Mouse (Mus musculus): ENCODE data around the gene Slc5a4b. TPM values are rescaled to one million over a fixed set of nuclear protein-coding genes. Genes with fewer than 3 reads are reported as not detected.

The Slc5a4b gene
- polyA plus RNA-seq, 1 experiment from 2014 or later: not detected

- Histone ChIP-seq H3K27me3 (no peaks in the 10 kb centered on the region), H3K27ac (no peak overlapping the region), H3K9me3 (replicated peaks) (no peaks in the 10 kb centered on the region), H3K4me1 (replicated peaks) (peaks cover 9% of the 10 kb centered on the region), H3K4me2 (no peak overlapping the region), H3K4me3 (no peak overlapping the region), H3K9ac (no peak overlapping the region), H3K36me3 (peaks cover 36% of the 10 kb centered on the region)
- WGBS: 92% methylated on average over 5 of the region's 5 CpGs
- ATAC-seq (replicated peaks; ENCODE audit: insufficient number of reproducible peaks, insufficient read depth, low FRiP score, low read depth): no peak
Observed at GRCm38 (mm10) chr10:76036962-76037361, 73.8 kb downstream of the Slc5a4b start.

GRCm38 (mm10) chr10:76035277-76035676, 75.5 kb downstream of the Slc5a4b start:
- ATAC-seq (replicated peaks; ENCODE audit: insufficient number of reproducible peaks, insufficient read depth, low FRiP score, low read depth): no peak
- no peak overlapping the region for H3K9ac ChIP-seq
- peaks cover 11% of the 10 kb centered on the region for H3K4me1 ChIP-seq (replicated peaks)
- no peak overlapping the region for H3K27ac ChIP-seq
- peaks cover 23% of the 10 kb centered on the region for H3K36me3 ChIP-seq
- no peak overlapping the region for H3K4me2 ChIP-seq
- no peaks in the 10 kb centered on the region for H3K27me3 ChIP-seq
- no peak overlapping the region for H3K4me3 ChIP-seq
- H3K9me3 ChIP-seq (replicated peaks): no peaks in the 10 kb centered on the region

- Histone ChIP-seq H3K4me3 (no peak overlapping the region), H3K4me1 (replicated peaks) (peaks cover 11% of the 10 kb centered on the region), H3K36me3 (peaks cover 11% of the 10 kb centered on the region), H3K4me2 (no peak overlapping the region), H3K9ac (no peak overlapping the region), H3K9me3 (replicated peaks) (no peaks in the 10 kb centered on the region), H3K27me3 (no peaks in the 10 kb centered on the region), H3K27ac (no peak overlapping the region)
- 90% methylated on average over 8 of the region's 8 CpGs for WGBS
- no peak for ATAC-seq (replicated peaks; ENCODE audit: insufficient number of reproducible peaks, insufficient read depth, low FRiP score, low read depth)
Observed at GRCm38 (mm10) chr10:76034001-76034600, 76.7 kb downstream of the Slc5a4b start.

GRCm38 (mm10) chr10:76033119-76033455, 77.7 kb downstream of the Slc5a4b start:
- 0 out of 2 replicates have a peak, but pooled peaks cover under 1% of the 10 kb centered on the region for H3K36me3 ChIP-seq

GRCm38 (mm10) chr10:76032402-76033118, 78.2 kb downstream of the Slc5a4b start, which contains the start of gene Zfp280b:
Gene Zfp280b, plus strand, starts transcription at chr10:76032650.
- peak within 1 kb of the TSS; percentile 87 for H3K9ac ChIP-seq
- H3K4me1 ChIP-seq (replicated peaks): peaks cover 12% of the 10 kb centered on the region
- H3K36me3 ChIP-seq: no peaks in the 10 kb centered on the region
- peak within 1 kb of the TSS; percentile 83 for H3K27ac ChIP-seq
- peak within 1 kb of the TSS; percentile 81 for H3K4me2 ChIP-seq
- under 1% methylated on average over 58 of the region's 58 CpGs for WGBS
- no peaks in the 10 kb centered on the region for H3K9me3 ChIP-seq (replicated peaks)
- no peaks in the 10 kb centered on the region for H3K27me3 ChIP-seq
- ATAC-seq (replicated peaks; ENCODE audit: insufficient number of reproducible peaks, insufficient read depth, low FRiP score, low read depth): peak; percentile 97
- H3K4me3 ChIP-seq: peak within 1 kb of the TSS; percentile 98

More at GRCm38 (mm10) chr10:76033119-76033455, 77.7 kb downstream of the Slc5a4b start:
- Histone ChIP-seq H3K27me3 (no peaks in the 10 kb centered on the region), H3K4me2 (peak overlapping the region; percentile 81), H3K9ac (peak overlapping the region; percentile 87), H3K4me3 (peak overlapping the region; percentile 98), H3K4me1 (replicated peaks) (peaks cover 11% of the 10 kb centered on the region), H3K9me3 (replicated peaks) (no peaks in the 10 kb centered on the region), H3K27ac (peak overlapping the region; percentile 83)
- ATAC-seq (replicated peaks; ENCODE audit: insufficient number of reproducible peaks, insufficient read depth, low FRiP score, low read depth): no peak
- WGBS: 15% methylated on average over 7 of the region's 7 CpGs

GRCm38 (mm10) chr10:76031511-76032401, 79.0 kb downstream of the Slc5a4b start:
- Histone ChIP-seq H3K4me2 (peak overlapping the region; percentile 81), H3K9me3 (replicated peaks) (no peaks in the 10 kb centered on the region), H3K4me1 (replicated peaks) (peaks cover 17% of the 10 kb centered on the region), H3K27ac (peak overlapping the region; percentile 83), H3K4me3 (peak overlapping the region; percentile 98), H3K36me3 (no peaks in the 10 kb centered on the region), H3K9ac (peak overlapping the region; percentile 87), H3K27me3 (no peaks in the 10 kb centered on the region)
- peak; percentile 57 for ATAC-seq (replicated peaks; ENCODE audit: insufficient number of reproducible peaks, insufficient read depth, low FRiP score, low read depth)
- WGBS: 49% methylated on average over 14 of the region's 14 CpGs

- no peaks in the 10 kb centered on the region for H3K9me3 ChIP-seq (replicated peaks)
- no peak overlapping the region for H3K9ac ChIP-seq
- no peaks in the 10 kb centered on the region for H3K27me3 ChIP-seq
- H3K36me3 ChIP-seq: no peaks in the 10 kb centered on the region
- no peak overlapping the region for H3K27ac ChIP-seq
- H3K4me3 ChIP-seq: no peak overlapping the region
- ATAC-seq (replicated peaks; ENCODE audit: insufficient number of reproducible peaks, insufficient read depth, low FRiP score, low read depth): no peak
- WGBS: 61% methylated on average over 5 of the region's 5 CpGs
- H3K4me1 ChIP-seq (replicated peaks): peaks cover 17% of the 10 kb centered on the region
- H3K4me2 ChIP-seq: no peak overlapping the region
Observed at GRCm38 (mm10) chr10:76030496-76030895, 80.3 kb downstream of the Slc5a4b start.

- no peak overlapping the region for H3K4me3 ChIP-seq
- ATAC-seq (replicated peaks; ENCODE audit: insufficient number of reproducible peaks, insufficient read depth, low FRiP score, low read depth): no peak
- no peaks in the 10 kb centered on the region for H3K9me3 ChIP-seq (replicated peaks)
- no peaks in the 10 kb centered on the region for H3K36me3 ChIP-seq
- H3K27ac ChIP-seq: no peak overlapping the region
- no peak overlapping the region for H3K9ac ChIP-seq
- 82% methylated on average over 5 of the region's 5 CpGs for WGBS
- peaks cover 17% of the 10 kb centered on the region for H3K4me1 ChIP-seq (replicated peaks)
- no peaks in the 10 kb centered on the region for H3K27me3 ChIP-seq
- H3K4me2 ChIP-seq: no peak overlapping the region
Observed at GRCm38 (mm10) chr10:76029276-76029675, 81.5 kb downstream of the Slc5a4b start.

- H3K4me1 ChIP-seq (replicated peaks): peaks cover 14% of the 10 kb centered on the region
- no peak for ATAC-seq (replicated peaks; ENCODE audit: insufficient number of reproducible peaks, insufficient read depth, low FRiP score, low read depth)
- WGBS: 65% methylated on average over 9 of the region's 9 CpGs
- H3K36me3 ChIP-seq: no peaks in the 10 kb centered on the region
- H3K9me3 ChIP-seq (replicated peaks): no peaks in the 10 kb centered on the region
- H3K4me2 ChIP-seq: no peak overlapping the region
- H3K4me3 ChIP-seq: no peak overlapping the region
- H3K27me3 ChIP-seq: no peaks in the 10 kb centered on the region
- no peak overlapping the region for H3K9ac ChIP-seq
- no peak overlapping the region for H3K27ac ChIP-seq
Observed at GRCm38 (mm10) chr10:76028396-76028795, 82.4 kb downstream of the Slc5a4b start.

GRCm38 (mm10) chr10:76028016-76028366, 82.8 kb downstream of the Slc5a4b start:
- 23% methylated on average over 3 of the region's 4 CpGs for WGBS
- no peak overlapping the region for H3K27ac ChIP-seq
- no peak for ATAC-seq (replicated peaks; ENCODE audit: insufficient number of reproducible peaks, insufficient read depth, low FRiP score, low read depth)

More at GRCm38 (mm10) chr10:76028016-76028366, 82.8 kb downstream of the Slc5a4b start:
- Histone ChIP-seq H3K9me3 (replicated peaks) (no peaks in the 10 kb centered on the region), H3K36me3 (no peaks in the 10 kb centered on the region), H3K4me2 (no peak overlapping the region), H3K4me3 (no peak overlapping the region), H3K27me3 (no peaks in the 10 kb centered on the region), H3K4me1 (replicated peaks) (peaks cover 10% of the 10 kb centered on the region), H3K9ac (no peak overlapping the region)
